Mouse (Mus musculus) C2C12 (cell line): ENCODE measurements around the gene Ccn1.

Experiments
- CEBPB ChIP-seq: IDR thresholded peaks from one replicate; pipeline ENCODE4 v1.6.1; 2011; ENCODE audit warnings: low read depth, mild to moderate bottlenecking, control low read depth, moderate library complexity
- CTCF ChIP-seq: IDR thresholded peaks from one replicate; pipeline ENCODE4 v1.5.1; 2011; ENCODE audit not compliant: control insufficient read depth, insufficient read depth, insufficient read length
- FOSL1 ChIP-seq: IDR thresholded peaks from one replicate; pipeline ENCODE4 v1.8.0; 2011; ENCODE audit warnings: mild to moderate bottlenecking, low read length; ENCODE audit not compliant: poor library complexity, insufficient read depth, severe bottlenecking
- USF1 ChIP-seq: IDR thresholded peaks from one replicate; pipeline ENCODE4 v1.6.1; 2011; ENCODE audit warnings: low read depth, mild to moderate bottlenecking, control low read depth, moderate library complexity

DNA sequence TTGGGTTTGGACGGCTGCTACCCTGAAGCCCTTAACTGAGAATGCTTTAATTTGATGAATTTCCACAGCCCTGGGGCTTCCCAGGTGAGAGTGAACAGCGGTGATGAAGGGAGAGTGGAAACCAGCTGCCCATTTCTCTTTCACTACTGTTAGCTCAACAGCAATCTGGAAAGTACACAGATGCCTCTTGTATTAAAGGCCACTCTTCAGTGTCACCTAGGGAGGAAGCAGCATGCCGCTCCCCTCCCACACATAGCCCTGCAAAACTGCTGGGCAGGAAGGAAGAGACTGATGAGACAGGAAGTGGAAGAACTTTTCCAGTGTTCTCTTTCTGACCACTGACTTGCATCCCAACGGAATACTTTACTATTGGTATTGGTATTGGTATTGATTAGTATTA, 36.5 kb downstream of the Ccn1 start:
- TF ChIP-seq CTCF (no peak), CEBPB (no peak), USF1 (no peak), FOSL1 (no peak)
